In the genomic region with DNA sequence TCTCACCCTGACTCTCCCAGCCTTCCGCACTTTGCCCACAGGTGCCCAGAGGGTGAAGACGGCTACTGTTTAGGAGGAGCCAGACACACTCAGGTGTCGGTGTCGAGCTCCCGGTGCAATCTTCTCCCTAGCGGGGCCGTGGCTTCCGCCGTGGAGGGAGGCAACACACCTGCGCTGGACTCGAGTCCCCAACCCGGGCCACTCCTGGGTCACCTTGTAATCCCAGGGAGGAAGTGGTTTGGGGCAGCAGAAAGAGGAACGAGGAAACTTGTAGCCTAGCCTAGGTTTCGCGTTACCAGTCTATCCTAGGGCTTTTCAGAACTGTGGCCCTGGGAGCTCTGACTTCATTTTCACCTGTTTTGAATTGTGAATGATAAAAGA, we compare ENCODE assay signal across 8 mouse cellular contexts. TPM values are rescaled to one million over a fixed set of nuclear protein-coding genes. Genes with fewer than 3 reads are reported as not detected.
A peak's percentile ranks its signal among the peaks of the same experiment; 100 is the strongest.
DNase-seq lines count a peak whose midpoint lies in the region; ATAC-seq and TF ChIP-seq lines count a peak whose summit lies in the region.

No protein-coding gene starts in this region.

- peaks cover 16% of the 10 kb centered on the region for H3K27me3 ChIP-seq in CH12.LX (replicated peaks)
- peaks cover 10% of the 10 kb centered on the region for H3K27me3 ChIP-seq in forebrain, postnatal 0 days (ENCODE audit: insufficient read depth, low read length)
- H3K27me3 ChIP-seq in liver, embryonic 11.5 days (replicated peaks; ENCODE audit: control insufficient read depth, insufficient read depth, low read length) = peaks cover 10% of the 10 kb centered on the region
- peaks cover 11% of the 10 kb centered on the region for H3K27me3 ChIP-seq in midbrain, postnatal 0 days (ENCODE audit: insufficient read depth, low read length)

- H3K27ac ChIP-seq in gastrocnemius, adult 2 months = peak overlapping the region; percentile 64
- no peak overlapping the region for H3K27ac ChIP-seq in CH12.LX (ENCODE audit: insufficient read depth, low read depth)
- H3K27ac ChIP-seq in forebrain, postnatal 0 days (ENCODE audit: low read depth, low read length) = no peak overlapping the region
- H3K27ac ChIP-seq in liver, embryonic 11.5 days (ENCODE audit: low read depth, low read length) = no peak overlapping the region
- H3K27ac ChIP-seq in midbrain, postnatal 0 days (ENCODE audit: low read depth, low read length) = no peak overlapping the region

- H3K4me3 ChIP-seq in gastrocnemius, adult 2 months = peak overlapping the region; percentile 86
- peak overlapping the region; percentile 52 to 72 (median 68) for H3K4me3 ChIP-seq in CH12.LX (replicated peaks in 1 of 3; ENCODE audit: low read depth in 2 of 3, low read length in 2 of 3, poor library complexity in 1 of 3)
- peak overlapping the region; percentile 58 for H3K4me3 ChIP-seq in forebrain, postnatal 0 days (ENCODE audit: low read depth, low read length)
- H3K4me3 ChIP-seq in liver, embryonic 11.5 days (ENCODE audit: low read depth, low read length) = peak overlapping the region; percentile 58
- H3K4me3 ChIP-seq in midbrain, postnatal 0 days (ENCODE audit: low read depth, low read length) = peak overlapping the region; percentile 53

- TF ChIP-seq POLR2A in CH12.LX (IDR thresholded peaks at IDR 0.05; ENCODE audit: low read depth, low read length) = no peak

- no peak for ATAC-seq in forebrain, postnatal 0 days
- ATAC-seq in liver, embryonic 11.5 days (replicated peaks; ENCODE audit: low FRiP score) = no peak
- ATAC-seq in midbrain, postnatal 0 days (ENCODE audit: low FRiP score) = peak; percentile 25; the same call in 1 of the 2 replicates

- H3K36me3 ChIP-seq in CH12.LX (replicated peaks in 1 of 2; ENCODE audit: control insufficient read depth in 1 of 2, insufficient read depth in 1 of 2, low read length in 1 of 2) = no peaks in the 10 kb centered on the region
- H3K36me3 ChIP-seq in forebrain, postnatal 0 days (ENCODE audit: insufficient read depth) = no peaks in the 10 kb centered on the region
- no peaks in the 10 kb centered on the region for H3K36me3 ChIP-seq in liver, embryonic 11.5 days (ENCODE audit: control insufficient read depth, insufficient read depth, low read length)
- H3K36me3 ChIP-seq in midbrain, postnatal 0 days (ENCODE audit: insufficient read depth, low read length) = no peaks in the 10 kb centered on the region

- in situ Hi-C loops in CH12.LX (cut with MboI; ENCODE audit: low pct_ligation_motif_present, low pct_unique_long_range_greater_than_20kb, low sequenced_read_pairs) = no loop called here

- no peaks in the 10 kb centered on the region for H3K9me3 ChIP-seq in CH12.LX (replicated peaks; ENCODE audit: low read length)
- no peaks in the 10 kb centered on the region for H3K9me3 ChIP-seq in forebrain, postnatal 0 days (ENCODE audit: low read length)
- H3K9me3 ChIP-seq in liver, embryonic 11.5 days (ENCODE audit: control insufficient read depth, low read length) = no peaks in the 10 kb centered on the region
- no peaks in the 10 kb centered on the region for H3K9me3 ChIP-seq in midbrain, postnatal 0 days (ENCODE audit: low read length)

- no peaks in the 10 kb centered on the region for H3K79me2 ChIP-seq in CH12.LX (replicated peaks; ENCODE audit: control insufficient read depth, extremely low read depth, insufficient read depth, poor library complexity, severe bottlenecking)

- peak; percentile 55; the same call in 1 of the 2 replicates for TF ChIP-seq EP300 in CH12.LX (IDR thresholded peaks at IDR 0.05; ENCODE audit: low read length)

- dilution Hi-C loops in CH12.LX (cut with MboI; ENCODE audit: extremely low pct_ligation_motif_present, extremely low pct_unique_long_range_greater_than_20kb, low sequenced_read_pairs) = no loop called here

- 4% methylated on average over 15 of the region's 15 CpGs for WGBS in forebrain, postnatal 0 days
- 2% methylated on average over 15 of the region's 15 CpGs for WGBS in liver, embryonic 11.5 days
- WGBS in midbrain, postnatal 0 days = 3% methylated on average over 15 of the region's 15 CpGs

- H3K4me1 ChIP-seq in CH12.LX (ENCODE audit: control insufficient read depth in 1 of 2, insufficient read depth in 2 of 2) = peaks cover 19 to 39% of the 10 kb centered on the region in 2 experiments
- H3K4me1 ChIP-seq in forebrain, postnatal 0 days (ENCODE audit: insufficient read depth) = peaks cover 9% of the 10 kb centered on the region
- H3K4me1 ChIP-seq in liver, embryonic 11.5 days (replicated peaks; ENCODE audit: control insufficient read depth, insufficient read depth, low read length) = no peaks in the 10 kb centered on the region; the same call in 1 of the 2 replicates
- H3K4me1 ChIP-seq in midbrain, postnatal 0 days (ENCODE audit: insufficient read depth, low read length) = peaks cover 4% of the 10 kb centered on the region; the same call in 1 of the 2 replicates

- no peak for TF ChIP-seq CTCF in gastrocnemius, adult 2 months (IDR thresholded peaks at IDR 0.05)
- no peak for TF ChIP-seq CTCF in CH12.LX (conservative IDR thresholded peaks at IDR 0.05 in 1 of 2, IDR thresholded peaks at IDR 0.05 in 1 of 2; ENCODE audit: low read depth in 2 of 2, low read length in 2 of 2)
- no peak for TF ChIP-seq CTCF in forebrain, postnatal 0 days (IDR thresholded peaks at IDR 0.05; ENCODE audit: low read depth)
- TF ChIP-seq CTCF in midbrain, postnatal 0 days (IDR thresholded peaks at IDR 0.05) = no peak

- no peak for TF ChIP-seq RAD21 in CH12.LX (IDR thresholded peaks at IDR 0.05; ENCODE audit: low read depth, low read length)

- intact Hi-C loops in gastrocnemius, adult 2 months (cut with DNase I) = no loop called here
- intact Hi-C loops in left cerebral cortex, postnatal 10 days (cut with DNase I) = loop anchor here (10.0 kb wide), 1 partner anchor 125 kb away; no protein-coding TSS in a partner anchor

- peak; percentile 26 for DNase-seq in gastrocnemius, adult 2 months
- no peak for DNase-seq in gastrocnemius, postnatal 4 days (ENCODE audit: low spot score in 2 of 2)
- DNase-seq in CH12.LX (ENCODE audit: extremely low read depth) = no peak
- peak; percentile 4 for DNase-seq in forebrain, postnatal 0 days
- DNase-seq in liver, embryonic 11.5 days (ENCODE audit: low spot score) = no peak
- DNase-seq in midbrain, postnatal 0 days (ENCODE audit: low spot score) = no peak
- no peak for DNase-seq in right cerebral cortex, postnatal 25 days
- DNase-seq in left cerebral cortex, postnatal 10 days (ENCODE audit: extremely low spot score in 1 of 2, low spot score in 2 of 2) = no peak

- peak overlapping the region; percentile 89 for H3K4me2 ChIP-seq in CH12.LX (ENCODE audit: insufficient read depth, low read depth, poor library complexity, severe bottlenecking)
- H3K4me2 ChIP-seq in forebrain, postnatal 0 days (ENCODE audit: low read depth) = peak overlapping the region; percentile 98
- peak overlapping the region; percentile 86 for H3K4me2 ChIP-seq in liver, embryonic 11.5 days
- H3K4me2 ChIP-seq in midbrain, postnatal 0 days (ENCODE audit: low read depth, low read length, poor library complexity, severe bottlenecking) = peak overlapping the region; percentile 96

- H3K9ac ChIP-seq in CH12.LX (ENCODE audit: insufficient read depth, low read depth) = peak overlapping the region; percentile 4
- H3K9ac ChIP-seq in forebrain, postnatal 0 days = peak overlapping the region; percentile 46
- peak overlapping the region; percentile 53 for H3K9ac ChIP-seq in liver, embryonic 11.5 days (ENCODE audit: low read depth, low read length)
- peak overlapping the region; percentile 54 for H3K9ac ChIP-seq in midbrain, postnatal 0 days (replicated peaks; ENCODE audit: low read length, poor library complexity, severe bottlenecking)

RNA-seq across cellular contexts. Expression of a gene that starts 0.5 kb away (rescaled TPM):
- 1 to 10 TPM; 1.8 to 2.3 TPM for total RNA-seq in gastrocnemius, adult 2 months (2021)
- 1 to 10 TPM; 8.4 to 9.3 TPM for total RNA-seq in gastrocnemius, postnatal 4 days (2021)
- total RNA-seq in CH12.LX (2012; rRNA removed) (172 and 205 TPM in 2 replicates), CH12.LX (2014; rRNA removed) (133 and 155 TPM in 2 replicates)
- 84.9 and 93.4 TPM in 2 replicates for polyA plus RNA-seq in CH12.LX (2012; ENCODE audit: insufficient read length, low read depth)
- total RNA-seq in forebrain, postnatal 0 days (2014; rRNA removed) = 4.3 and 12.5 TPM in 2 replicates
- polyA plus RNA-seq in forebrain, postnatal 0 days (2015; fragmentation: Nextera tagmentation; extraction: Ambion mirVana) = 6.5 and 9.3 TPM in 2 replicates
- 23.2 and 23.5 TPM in 2 replicates for polyA plus RNA-seq in liver, embryonic 11.5 days (2014; fragmentation: Nextera tagmentation; extraction: Ambion mirVana)
- 5.6 TPM in 1 of 2 replicates, not detected in the other for total RNA-seq in midbrain, postnatal 0 days (2014; rRNA removed)
- 4.7 and 5.1 TPM in 2 replicates for polyA plus RNA-seq in midbrain, postnatal 0 days (2015; fragmentation: Nextera tagmentation; extraction: Ambion mirVana)
- total RNA-seq in left cerebral cortex, postnatal 10 days (2021) = 1 to 10 TPM; 3.6 to 4.6 TPM

RNA-seq across cellular contexts. Expression of a gene that starts 20.4 kb away (rescaled TPM):
- total RNA-seq in gastrocnemius, adult 2 months (2021) = 10 to 100 TPM in 1 of 2 experiments, 1 to 10 TPM in 1; 8.7 to 14.0 TPM
- 10 to 100 TPM; 26.5 to 27.7 TPM for total RNA-seq in gastrocnemius, postnatal 4 days (2021)
- total RNA-seq in CH12.LX (2012; rRNA removed) (107 and 136 TPM in 2 replicates), CH12.LX (2014; rRNA removed) (91.0 and 105 TPM in 2 replicates)
- 197 and 199 TPM in 2 replicates for polyA plus RNA-seq in CH12.LX (2012; ENCODE audit: insufficient read length, low read depth)
- 17.2 and 21.3 TPM in 2 replicates for total RNA-seq in forebrain, postnatal 0 days (2014; rRNA removed)
- 51.8 and 56.9 TPM in 2 replicates for polyA plus RNA-seq in forebrain, postnatal 0 days (2015; fragmentation: Nextera tagmentation; extraction: Ambion mirVana)
- 141 and 156 TPM in 2 replicates for polyA plus RNA-seq in liver, embryonic 11.5 days (2014; fragmentation: Nextera tagmentation; extraction: Ambion mirVana)
- 17.8 and 22.1 TPM in 2 replicates for total RNA-seq in midbrain, postnatal 0 days (2014; rRNA removed)
- 41.9 and 42.3 TPM in 2 replicates for polyA plus RNA-seq in midbrain, postnatal 0 days (2015; fragmentation: Nextera tagmentation; extraction: Ambion mirVana)
- total RNA-seq in left cerebral cortex, postnatal 10 days (2021) = 10 to 100 TPM; 31.2 to 31.4 TPM

RNA-seq across cellular contexts. Expression of a gene that starts 20.6 kb away (rescaled TPM):
- total RNA-seq in gastrocnemius, adult 2 months (2021) = 10 to 100 TPM; 10.8 to 13.6 TPM
- 10 to 100 TPM; 17.2 to 20.9 TPM for total RNA-seq in gastrocnemius, postnatal 4 days (2021)
- total RNA-seq in CH12.LX (2012; rRNA removed) (63.3 and 66.5 TPM in 2 replicates), CH12.LX (2014; rRNA removed) (98.8 and 105 TPM in 2 replicates)
- polyA plus RNA-seq in CH12.LX (2012; ENCODE audit: insufficient read length, low read depth) = 95.8 and 96.3 TPM in 2 replicates
- 42.0 and 49.9 TPM in 2 replicates for total RNA-seq in forebrain, postnatal 0 days (2014; rRNA removed)
- polyA plus RNA-seq in forebrain, postnatal 0 days (2015; fragmentation: Nextera tagmentation; extraction: Ambion mirVana) = 60.6 and 63.2 TPM in 2 replicates
- 65.5 and 65.9 TPM in 2 replicates for polyA plus RNA-seq in liver, embryonic 11.5 days (2014; fragmentation: Nextera tagmentation; extraction: Ambion mirVana)
- total RNA-seq in midbrain, postnatal 0 days (2014; rRNA removed) = 36.7 and 41.1 TPM in 2 replicates
- 57.5 and 58.9 TPM in 2 replicates for polyA plus RNA-seq in midbrain, postnatal 0 days (2015; fragmentation: Nextera tagmentation; extraction: Ambion mirVana)
- total RNA-seq in left cerebral cortex, postnatal 10 days (2021) = 10 to 100 TPM; 19.4 to 19.8 TPM

RNA-seq across cellular contexts. Expression of a gene that starts 38.2 kb away (rescaled TPM):
- total RNA-seq in gastrocnemius, adult 2 months (2021) = not detected
- not detected for total RNA-seq in gastrocnemius, postnatal 4 days (2021)
- total RNA-seq in CH12.LX (2012; rRNA removed) (not detected in 2 replicates), CH12.LX (2014; rRNA removed) (not detected in 2 replicates)
- 0.19 TPM in 1 of 2 replicates, not detected in the other for polyA plus RNA-seq in CH12.LX (2012; ENCODE audit: insufficient read length, low read depth)
- not detected in 2 replicates for total RNA-seq in forebrain, postnatal 0 days (2014; rRNA removed)
- not detected in 2 replicates for polyA plus RNA-seq in forebrain, postnatal 0 days (2015; fragmentation: Nextera tagmentation; extraction: Ambion mirVana)
- not detected in 2 replicates for polyA plus RNA-seq in liver, embryonic 11.5 days (2014; fragmentation: Nextera tagmentation; extraction: Ambion mirVana)
- total RNA-seq in midbrain, postnatal 0 days (2014; rRNA removed) = not detected in 2 replicates
- polyA plus RNA-seq in midbrain, postnatal 0 days (2015; fragmentation: Nextera tagmentation; extraction: Ambion mirVana) = not detected in 2 replicates
- not detected for total RNA-seq in left cerebral cortex, postnatal 10 days (2021)

Comparison
In these comparisons a context has a peak if more than half of its experiments do, and no peak if none do; other contexts are left out.
1. DNase-seq: peak in gastrocnemius, adult 2 months (single experiment) and forebrain, postnatal 0 days (single experiment); none in gastrocnemius, postnatal 4 days (0 of 2), CH12.LX (single experiment), liver, embryonic 11.5 days (single experiment), midbrain, postnatal 0 days (single experiment), right cerebral cortex, postnatal 25 days (single experiment) and left cerebral cortex, postnatal 10 days (0 of 2).
2. H3K9ac ChIP-seq: peak in every context shown above with its lines; median percentile 54 in midbrain, postnatal 0 days; 53 in liver, embryonic 11.5 days; 46 in forebrain, postnatal 0 days; 4 in CH12.LX.
3. Peak in every context shown above with its lines, with median percentiles within 50 percentile points of each other: H3K4me3 ChIP-seq and H3K4me2 ChIP-seq.